Mouse (Mus musculus) CH12.LX (cell line): Measurements from ENCODE around the gene Ebf1. TPM values are rescaled to one million over a fixed set of nuclear protein-coding genes. Genes with fewer than 3 reads are reported as not detected.

ENCODE experiments used
- DNase-seq: peaks from one replicate; pipeline ENCODE4 v3.0.0-alpha.2; 2013; ENCODE audit errors: extremely low read depth
- H3K27ac ChIP-seq: 2 replicates; pipeline ENCODE4 v1.5.1; 2012; ENCODE audit warnings: low read depth, mild to moderate bottlenecking, control low read depth, moderate library complexity; ENCODE audit not compliant: insufficient read depth
- H3K27me3 ChIP-seq: replicated peaks from 2 replicates; pipeline ENCODE3; 2012; ENCODE audit warnings: inconsistent platforms
- H3K36me3 ChIP-seq, 2 experiments: replicated peaks in 1 of 2; 2 replicates each; pipeline versions ENCODE3 to v1.6.1; 2012; ENCODE audit warnings: inconsistent platforms in 1 of 2, low read length in 1 of 2, mild to moderate bottlenecking in 1 of 2, mixed read lengths in 1 of 2, moderate library complexity in 1 of 2; ENCODE audit not compliant: control insufficient read depth in 1 of 2, insufficient read depth in 1 of 2
- H3K4me1 ChIP-seq, 2 experiments: 2 replicates each; pipeline ENCODE4 v1.6.1; 2012; ENCODE audit warnings: inconsistent platforms in 1 of 2, moderate library complexity in 1 of 2; ENCODE audit not compliant: insufficient read depth in 2 of 2, control insufficient read depth in 1 of 2
- H3K4me2 ChIP-seq: 2 replicates; pipeline ENCODE4 v1.6.1; 2012; ENCODE audit warnings: low read depth, mild to moderate bottlenecking, control low read depth; ENCODE audit not compliant: poor library complexity, insufficient read depth, severe bottlenecking
- H3K4me3 ChIP-seq, 3 experiments: fragments of 150-350 bp in 1 of 3; sonication (generic) in 1 of 3; replicated peaks in 1 of 3; 2 replicates each; pipeline versions ENCODE3 to v1.5.1; 2011 to 2012; ENCODE audit warnings: low read depth in 2 of 3, low read length in 2 of 3, mild to moderate bottlenecking in 2 of 3, moderate library complexity in 2 of 3, control low read depth in 1 of 3, improper control_type of control experiment in 1 of 3, inconsistent platforms in 1 of 3, mixed read lengths in 1 of 3; ENCODE audit not compliant: poor library complexity in 1 of 3
- H3K79me2 ChIP-seq: replicated peaks from 2 replicates; pipeline ENCODE4 v1.6.1; 2012; ENCODE audit warnings: mild to moderate bottlenecking, moderate library complexity; ENCODE audit not compliant: control insufficient read depth, poor library complexity, insufficient read depth, severe bottlenecking; ENCODE audit errors: extremely low read depth
- H3K9ac ChIP-seq: 2 replicates; pipeline ENCODE4 v1.6.1; 2012; ENCODE audit warnings: low read depth, mild to moderate bottlenecking, control low read depth, moderate library complexity; ENCODE audit not compliant: insufficient read depth
- H3K9me3 ChIP-seq: replicated peaks from 2 replicates; pipeline ENCODE3; 2012; ENCODE audit warnings: low read length, inconsistent platforms, mixed read lengths
- CTCF ChIP-seq, 2 experiments: IDR thresholded peaks in 1 of 2; conservative IDR thresholded peaks in 1 of 2; 2 replicates each; pipeline ENCODE4 v1.5.1; 2011 to 2012; ENCODE audit warnings: low read depth in 2 of 2, low read length in 2 of 2, improper control_type of control experiment in 1 of 2, inconsistent platforms in 1 of 2, mild to moderate bottlenecking in 1 of 2, moderate library complexity in 1 of 2
- ELF1 ChIP-seq: IDR thresholded peaks from 2 replicates; pipeline ENCODE4 v1.6.1; 2014; ENCODE audit warnings: low read depth, mild to moderate bottlenecking, inconsistent platforms, low read length, improper control_type of control experiment
- EP300 ChIP-seq: IDR thresholded peaks from 2 replicates; pipeline ENCODE4 v1.6.1; 2011; ENCODE audit warnings: low read length, improper control_type of control experiment
- ETS1 ChIP-seq: conservative IDR thresholded peaks from 2 replicates; pipeline ENCODE4 v1.6.1; 2012; ENCODE audit warnings: low read depth, mild to moderate bottlenecking, inconsistent platforms, low read length, improper control_type of control experiment, moderate library complexity
- HCFC1 ChIP-seq: IDR thresholded peaks from 2 replicates; pipeline ENCODE4 v1.6.1; 2012; ENCODE audit warnings: low read depth, mild to moderate bottlenecking, inconsistent platforms, low read length, improper control_type of control experiment
- IRF4 ChIP-seq: IDR thresholded peaks from 2 replicates; pipeline ENCODE4 v1.6.1; 2014; ENCODE audit warnings: low read depth, mild to moderate bottlenecking, inconsistent platforms, low read length, improper control_type of control experiment
- JUND ChIP-seq: conservative IDR thresholded peaks from 2 replicates; pipeline ENCODE4 v1.6.1; 2011; ENCODE audit warnings: low read depth, low read length, improper control_type of control experiment
- KAT2A ChIP-seq: IDR thresholded peaks from 2 replicates; pipeline ENCODE4 v1.6.1; 2012; ENCODE audit warnings: low read length, improper control_type of control experiment, inconsistent platforms; ENCODE audit not compliant: insufficient replicate concordance
- MAX ChIP-seq: IDR thresholded peaks from 2 replicates; pipeline ENCODE4 v1.6.1; 2011; ENCODE audit warnings: low read length, improper control_type of control experiment
- MAZ ChIP-seq: IDR thresholded peaks from 2 replicates; pipeline ENCODE4 v1.6.1; 2012; ENCODE audit warnings: low read depth, mild to moderate bottlenecking, inconsistent platforms, low read length, improper control_type of control experiment, moderate library complexity
- NELFE ChIP-seq: IDR thresholded peaks from 2 replicates; pipeline ENCODE4 v1.6.1; 2011; ENCODE audit warnings: low read depth, low read length, improper control_type of control experiment
- NRF1 ChIP-seq: IDR thresholded peaks from 2 replicates; pipeline ENCODE4 v1.6.1; 2014; ENCODE audit warnings: low read depth, mild to moderate bottlenecking, inconsistent platforms, low read length, improper control_type of control experiment, moderate library complexity
- TBP ChIP-seq: conservative IDR thresholded peaks from 2 replicates; pipeline ENCODE4 v1.6.1; 2011; ENCODE audit warnings: low read depth, low read length, improper control_type of control experiment
- TCF12 ChIP-seq: IDR thresholded peaks from 2 replicates; pipeline ENCODE4 v1.6.1; 2014; ENCODE audit warnings: low read depth, mild to moderate bottlenecking, inconsistent platforms, low read length, improper control_type of control experiment
- UBTF ChIP-seq: IDR thresholded peaks from 2 replicates; pipeline ENCODE4 v1.6.1; 2012; ENCODE audit warnings: low read depth, mild to moderate bottlenecking, inconsistent platforms, low read length, improper control_type of control experiment, moderate library complexity
- USF1 ChIP-seq: IDR thresholded peaks from 2 replicates; pipeline ENCODE4 v1.6.1; 2014; ENCODE audit warnings: low read depth, mild to moderate bottlenecking, inconsistent platforms, low read length, improper control_type of control experiment
- ZC3H11A ChIP-seq: IDR thresholded peaks from 2 replicates; pipeline ENCODE4 v1.6.1; 2012; ENCODE audit warnings: low read depth, mild to moderate bottlenecking, inconsistent platforms, low read length, improper control_type of control experiment
- ZMIZ1 ChIP-seq: IDR thresholded peaks from 2 replicates; pipeline ENCODE4 v1.6.1; 2012; ENCODE audit warnings: low read depth, mild to moderate bottlenecking, inconsistent platforms, low read length, improper control_type of control experiment
- ZNF384 ChIP-seq: IDR thresholded peaks from 2 replicates; pipeline ENCODE4 v1.6.1; 2012; ENCODE audit warnings: low read depth, low read length, improper control_type of control experiment, inconsistent platforms
- dilution Hi-C: fragments of 300-500 bp; cut with MboI; formaldehyde crosslinking; loops from 2 replicates; pipeline ENCODE4 v1.14.3; 2020; ENCODE audit warnings: low sequenced_read_pairs; ENCODE audit not compliant: extremely low pct_unique_long_range_greater_than_20kb, extremely low pct_ligation_motif_present
- in situ Hi-C: fragments of 300-500 bp; cut with MboI; formaldehyde crosslinking; loops from 3 replicates; pipeline ENCODE4 v1.14.3; 2019; ENCODE audit warnings: low sequenced_read_pairs, low pct_ligation_motif_present, low pct_unique_long_range_greater_than_20kb, mixed read lengths
- polyA plus RNA-seq: library from polyadenylated mRNA; unstranded; fragments of >175 nt; gene quantifications from 2 replicates; pipeline ENCODE4 v1.2.1, GENCODE M21; 2012; ENCODE audit warnings: low read depth; ENCODE audit not compliant: insufficient read length
- total RNA-seq, 2 experiments: library from RNA; depleted of rRNA; stranded (reverse); fragments of 300-350 nt in 1 of 2; fragments of >200 nt in 1 of 2; gene quantifications; 2 replicates each; pipeline ENCODE4 v1.2.3; 2012 to 2014

Ebf1 gene
- total and polyA plus RNA-seq, 3 experiments, result 37.8 to 60.7 (median 42.8) TPM

GRCm38 (mm10) chr11:44707381-44708289 is 90.5 kb downstream of the Ebf1 start:
- DNase-seq, result no peak
- Histone ChIP-seq H3K27me3 (no peaks in the 10 kb centered on the region), H3K79me2 (peaks cover 42% of the 10 kb centered on the region), H3K4me1 (peaks cover 14 to 78% of the 10 kb centered on the region in 2 experiments), H3K36me3 (peaks cover 15 to 46% of the 10 kb centered on the region in 2 experiments), H3K27ac (peak overlapping the region; percentile 64; the same call in 1 of the 2 replicates), H3K9ac (no peak overlapping the region), H3K4me2 (peak overlapping the region; percentile 1; the same call in 1 of the 2 replicates), H3K4me3 (no peak overlapping the region), H3K9me3 (no peaks in the 10 kb centered on the region)
- dilution Hi-C loops, result no loop called here
- TF ChIP-seq MAZ (peak; percentile 51; the same call in 1 of the 2 replicates), EP300 (peak; percentile 11; the same call in 1 of the 2 replicates), TCF12 (0 out of 2 replicates have a peak, but pooled peaks have one; percentile 11), ELF1 (peak; percentile 55), MAX (no peak), ETS1 (0 out of 2 replicates have a peak, but pooled peaks have one; percentile 12), NRF1 (no peak), ZNF384 (peak; percentile 83), KAT2A (0 out of 2 replicates have a peak, but pooled peaks have one; percentile 43)
- in situ Hi-C loops, result no loop called here

GRCm38 (mm10) chr11:44708290-44708685 is 91.2 kb downstream of the Ebf1 start:
- dilution Hi-C loops (no loop called here), in situ Hi-C loops (no loop called here)
- Histone ChIP-seq H3K27ac (no peak overlapping the region), H3K4me1 (peaks cover 14 to 82% of the 10 kb centered on the region in 2 experiments), H3K4me3 (no peak overlapping the region), H3K27me3 (no peaks in the 10 kb centered on the region), H3K4me2 (no peak overlapping the region), H3K36me3 (peaks cover 9 to 42% of the 10 kb centered on the region in 2 experiments), H3K9ac (no peak overlapping the region), H3K9me3 (no peaks in the 10 kb centered on the region), H3K79me2 (peaks cover 49% of the 10 kb centered on the region)
- TF ChIP-seq UBTF (no peak), CTCF (conservative IDR thresholded peaks at IDR 0.05 in 1 of 2, IDR thresholded peaks at IDR 0.05 in 1 of 2; ENCODE audit: low read depth in 2 of 2, low read length in 2 of 2) (no peak), TBP (no peak), JUND (no peak), NELFE (no peak), ELF1 (no peak), MAX (no peak), HCFC1 (no peak), ZC3H11A (no peak), ZMIZ1 (no peak), IRF4 (no peak), USF1 (no peak), ETS1 (no peak)
- DNase-seq, result no peak
